Mouse (Mus musculus) myocyte (in vitro differentiated cells): ENCODE measurements around the gene Dhx15. TPM values are rescaled to one million over a fixed set of nuclear protein-coding genes. Genes with fewer than 3 reads are reported as not detected.
A peak's percentile ranks its signal among the peaks of the same experiment; 100 is the strongest.

Experiments
- H3K27me3 ChIP-seq: one replicate; pipeline ENCODE4 v1.6.1; 2011; ENCODE audit not compliant: control insufficient read depth, insufficient read depth, insufficient read length
- H3K36me3 ChIP-seq: one replicate; pipeline ENCODE4 v1.6.1; 2011; ENCODE audit not compliant: control insufficient read depth, insufficient read depth
- H3K4me2 ChIP-seq: one replicate; pipeline ENCODE4 v1.6.1; 2011; ENCODE audit warnings: low read depth, control low read depth
- H3K4me3 ChIP-seq: one replicate; pipeline ENCODE4 v1.5.1; 2011; ENCODE audit warnings: mild to moderate bottlenecking, control low read depth, moderate library complexity
- H3K79me2 ChIP-seq: one replicate; pipeline ENCODE4 v1.6.1; 2011; ENCODE audit not compliant: control insufficient read depth, insufficient read depth
- H3ac ChIP-seq: one replicate; pipeline ENCODE4 v1.6.1; 2011; ENCODE audit not compliant: control insufficient read depth, insufficient read length
- CEBPB ChIP-seq: IDR thresholded peaks from 2 replicates; pipeline ENCODE4 v1.6.1; 2011; ENCODE audit warnings: mild to moderate bottlenecking, moderate library complexity; ENCODE audit not compliant: poor library complexity, insufficient read depth, severe bottlenecking
- E2F4 ChIP-seq: IDR thresholded peaks from one replicate; pipeline ENCODE4 v1.6.1; 2011; ENCODE audit warnings: mild to moderate bottlenecking, control low read depth, moderate library complexity; ENCODE audit not compliant: insufficient read depth
- MAX ChIP-seq: IDR thresholded peaks from one replicate; pipeline ENCODE4 v1.6.1; 2011; ENCODE audit warnings: low read depth, mild to moderate bottlenecking, control low read depth
- MYOD1 ChIP-seq, 3 experiments: IDR thresholded peaks; one replicate each; pipeline ENCODE4 v1.6.1; 2011; ENCODE audit warnings: control low read depth in 2 of 3, low read depth in 2 of 3, mild to moderate bottlenecking in 2 of 3, moderate library complexity in 1 of 3; ENCODE audit not compliant: insufficient read length in 2 of 3, control insufficient read depth in 1 of 3
- MYOG ChIP-seq, 3 experiments: IDR thresholded peaks; one replicate each; pipeline ENCODE4 v1.6.1; 2011; ENCODE audit warnings: control low read depth in 2 of 3, low read depth in 2 of 3, mild to moderate bottlenecking in 2 of 3; ENCODE audit not compliant: insufficient read length in 2 of 3, control insufficient read depth in 1 of 3, insufficient read depth in 1 of 3
- POLR2A ChIP-seq: IDR thresholded peaks from one replicate; pipeline ENCODE4 v1.6.1; 2011; ENCODE audit warnings: low read depth, mild to moderate bottlenecking, control low read depth, moderate library complexity; ENCODE audit not compliant: insufficient read length
- POLR2AphosphoS2 ChIP-seq: IDR thresholded peaks from one replicate; pipeline ENCODE4 v1.6.1; 2011; ENCODE audit warnings: low read depth, control low read depth; ENCODE audit not compliant: insufficient read length
- REST ChIP-seq: IDR thresholded peaks from one replicate; pipeline ENCODE4 v1.6.1; 2011; ENCODE audit warnings: mild to moderate bottlenecking, control low read depth, moderate library complexity; ENCODE audit not compliant: insufficient read depth, insufficient read length
- SRF ChIP-seq: IDR thresholded peaks from one replicate; pipeline ENCODE4 v1.6.1; 2011; ENCODE audit warnings: low read depth; ENCODE audit not compliant: control insufficient read depth, insufficient read length
- TCF12 ChIP-seq: IDR thresholded peaks from one replicate; pipeline ENCODE4 v1.6.1; 2011; ENCODE audit warnings: mild to moderate bottlenecking, control low read depth; ENCODE audit not compliant: poor library complexity, insufficient read depth, severe bottlenecking
- TCF3 ChIP-seq: IDR thresholded peaks from one replicate; pipeline ENCODE4 v1.6.1; 2011; ENCODE audit warnings: low read depth, control low read depth; ENCODE audit not compliant: insufficient read length
- USF1 ChIP-seq: IDR thresholded peaks from one replicate; pipeline ENCODE4 v1.6.1; 2011; ENCODE audit warnings: low read depth, mild to moderate bottlenecking, control low read depth, moderate library complexity
- polyA plus RNA-seq: library from polyadenylated mRNA; unstranded; fragments of >200 nt; fragmentation: generic; extraction: Trizol; gene quantifications from one replicate; pipeline ENCODE4 v1.2.1, GENCODE M21; 2012; ENCODE audit warnings: missing spikeins

The Dhx15 gene
- polyA plus RNA-seq, 1 experiment = 39.0 TPM

- H3K4me2 ChIP-seq = no peak overlapping the region
- H3K27me3 ChIP-seq = peaks cover 14% of the 10 kb centered on the region
- no peak overlapping the region for H3ac ChIP-seq
- TF ChIP-seq MYOD1 (IDR thresholded peaks at IDR 0.05; ENCODE audit: control insufficient read depth in 1 of 3, insufficient read length in 2 of 3, low read depth in 2 of 3) = no peak
- no peak for TF ChIP-seq TCF3
- no peak for TF ChIP-seq MAX
- TF ChIP-seq MYOG (IDR thresholded peaks at IDR 0.05; ENCODE audit: control insufficient read depth in 1 of 3, insufficient read depth in 1 of 3, insufficient read length in 2 of 3, low read depth in 2 of 3) = no peak
- no peak for TF ChIP-seq TCF12
- no peak for TF ChIP-seq POLR2A
- no peak for TF ChIP-seq E2F4
- TF ChIP-seq USF1 = no peak
- no peak for TF ChIP-seq REST
- TF ChIP-seq CEBPB = no peak
- TF ChIP-seq SRF = no peak
- TF ChIP-seq POLR2AphosphoS2 = no peak
- H3K79me2 ChIP-seq = no peaks in the 10 kb centered on the region
- H3K4me3 ChIP-seq = no peak overlapping the region
- H3K36me3 ChIP-seq = no peaks in the 10 kb centered on the region
Measured at GRCm38 (mm10) chr5:52119822-52120221, 70.5 kb downstream of the Dhx15 start.

DNA sequence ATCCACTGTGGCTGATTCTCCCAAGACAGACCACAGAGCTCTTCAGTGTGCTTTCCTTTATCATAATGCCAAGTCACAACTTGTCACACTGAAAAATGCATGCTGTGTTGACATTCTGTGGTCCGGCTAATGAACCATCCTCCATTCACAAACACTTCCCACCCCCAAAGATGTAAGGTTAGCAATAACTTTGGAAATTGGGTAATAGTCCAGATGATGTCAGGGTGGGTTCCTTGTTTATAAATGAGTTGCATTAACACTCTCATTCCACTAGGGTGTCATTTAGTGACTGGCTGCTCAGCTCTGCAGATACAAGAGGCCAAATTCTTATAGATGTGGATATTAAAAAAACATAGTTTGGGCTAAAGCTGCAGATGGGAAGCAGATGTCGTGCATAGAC, 71.1 kb downstream of the Dhx15 start:
- Histone ChIP-seq H3ac (no peak overlapping the region), H3K79me2 (no peaks in the 10 kb centered on the region), H3K27me3 (peaks cover 21% of the 10 kb centered on the region), H3K4me3 (no peak overlapping the region), H3K4me2 (no peak overlapping the region), H3K36me3 (no peaks in the 10 kb centered on the region)
- no peak for TF ChIP-seq E2F4

DNA sequence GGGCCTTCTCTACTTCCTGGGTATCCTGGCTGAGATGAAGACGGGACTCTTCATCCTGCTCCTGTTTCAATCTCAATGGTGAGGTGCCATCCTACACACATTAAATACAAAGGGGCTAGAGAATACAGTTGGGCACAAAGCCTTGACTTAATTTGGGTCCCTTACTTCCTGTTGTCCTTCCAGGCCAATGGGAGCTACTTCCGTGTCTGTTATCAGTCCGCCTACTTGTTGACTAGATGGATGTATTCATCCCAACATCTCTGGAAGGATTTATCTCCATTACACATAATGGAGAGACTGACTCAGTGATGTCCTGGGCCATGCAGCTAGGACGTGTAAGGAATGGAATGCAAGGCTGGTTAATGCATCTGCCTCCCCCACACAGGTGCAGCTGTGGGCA, 72.5 kb downstream of the Dhx15 start:
- Histone ChIP-seq H3ac (no peak overlapping the region), H3K4me2 (no peak overlapping the region), H3K79me2 (no peaks in the 10 kb centered on the region), H3K27me3 (peaks cover 21% of the 10 kb centered on the region), H3K36me3 (no peaks in the 10 kb centered on the region), H3K4me3 (no peak overlapping the region)
- TF ChIP-seq MYOG (IDR thresholded peaks at IDR 0.05; ENCODE audit: control insufficient read depth in 1 of 3, insufficient read depth in 1 of 3, insufficient read length in 2 of 3, low read depth in 2 of 3) (no peak), MYOD1 (IDR thresholded peaks at IDR 0.05; ENCODE audit: control insufficient read depth in 1 of 3, insufficient read length in 2 of 3, low read depth in 2 of 3) (no peak), POLR2AphosphoS2 (no peak), MAX (no peak), TCF12 (no peak), REST (no peak), E2F4 (no peak), USF1 (no peak), CEBPB (no peak), SRF (no peak), POLR2A (no peak), TCF3 (no peak)

DNA sequence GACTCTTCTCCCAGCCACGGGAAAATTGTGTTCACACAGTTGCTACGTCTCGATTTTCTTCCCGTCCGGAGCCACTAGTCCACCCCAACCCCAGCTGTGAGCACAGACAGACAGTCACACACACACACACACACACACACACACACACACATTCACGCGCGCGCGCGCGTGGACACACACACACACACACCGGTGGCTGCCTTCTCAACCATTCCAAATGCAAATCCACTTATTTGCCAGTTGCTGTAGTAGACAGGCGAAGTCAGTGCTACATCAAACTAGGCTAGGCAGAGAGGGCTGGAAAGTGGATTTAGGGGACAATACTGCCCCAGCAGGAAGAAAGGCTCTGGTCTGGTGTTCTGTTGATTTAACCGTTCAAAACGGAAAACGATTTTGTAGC, 73.9 kb downstream of the Dhx15 start:
- peaks cover 21% of the 10 kb centered on the region for H3K27me3 ChIP-seq
- H3K79me2 ChIP-seq = no peaks in the 10 kb centered on the region
- H3K36me3 ChIP-seq = no peaks in the 10 kb centered on the region
- peak overlapping the region; percentile 49 for H3ac ChIP-seq
- no peak for TF ChIP-seq TCF12
- TF ChIP-seq TCF3 = no peak
- TF ChIP-seq E2F4 = no peak
- no peak for TF ChIP-seq MYOD1 (IDR thresholded peaks at IDR 0.05; ENCODE audit: control insufficient read depth in 1 of 3, insufficient read length in 2 of 3, low read depth in 2 of 3)
- no peak for TF ChIP-seq SRF
- no peak for TF ChIP-seq REST
- no peak for TF ChIP-seq POLR2AphosphoS2
- TF ChIP-seq POLR2A = no peak
- no peak for TF ChIP-seq CEBPB
- peak overlapping the region; percentile 22 for H3K4me3 ChIP-seq
- peak overlapping the region; percentile 55 for H3K4me2 ChIP-seq

GRCm38 (mm10) chr5:52115821-52116317, 74.4 kb downstream of the Dhx15 start:
- TF ChIP-seq POLR2AphosphoS2 = no peak
- no peak for TF ChIP-seq TCF3
- TF ChIP-seq SRF = no peak
- no peak for TF ChIP-seq E2F4
- no peak for TF ChIP-seq MAX
- no peak for TF ChIP-seq TCF12
- TF ChIP-seq USF1 = peak; percentile 10
- TF ChIP-seq REST = no peak
- TF ChIP-seq MYOG (IDR thresholded peaks at IDR 0.05; ENCODE audit: control insufficient read depth in 1 of 3, insufficient read depth in 1 of 3, insufficient read length in 2 of 3, low read depth in 2 of 3) = peak in 1 of 3 experiments; percentile 30
- no peak for TF ChIP-seq CEBPB
- TF ChIP-seq MYOD1 (IDR thresholded peaks at IDR 0.05; ENCODE audit: control insufficient read depth in 1 of 3, insufficient read length in 2 of 3, low read depth in 2 of 3) = no peak
- TF ChIP-seq POLR2A = no peak
- Histone ChIP-seq H3K79me2 (no peaks in the 10 kb centered on the region), H3K36me3 (no peaks in the 10 kb centered on the region), H3K4me3 (peak overlapping the region; percentile 22), H3K4me2 (peak overlapping the region; percentile 55), H3K27me3 (peaks cover 21% of the 10 kb centered on the region), H3ac (peak overlapping the region; percentile 49)
